Mouse (Mus musculus) hindbrain, embryonic 14.5 days (tissue): Measurements from ENCODE around the gene Sult1b1. TPM values are rescaled to one million over a fixed set of nuclear protein-coding genes. Genes with fewer than 3 reads are reported as not detected.
"Not testable (repeated sequence)": the region's sequence is repeated elsewhere in the genome, so short reads cannot be mapped to it uniquely, and the experiment has no call there.

Experiments used
- ATAC-seq: fragments of 200-750 bp; cut with Nextera tagmentation; 2 replicates; pipeline ENCODE4 v1.8.0; 2017; ENCODE audit warnings: moderate number of reproducible peaks, mild to moderate bottlenecking, moderate TSS enrichment, moderate library complexity; ENCODE audit not compliant: low FRiP score
- DNase-seq: peaks from one replicate; pipeline ENCODE4 v3.0.0-alpha.2; 2015; ENCODE audit warnings: low spot score
- H3K27ac ChIP-seq: fragments of 300-500 bp; sonication (generic); 2 replicates; pipeline ENCODE4 v1.5.1; 2014; ENCODE audit warnings: mild to moderate bottlenecking, moderate library complexity
- H3K27me3 ChIP-seq: fragments of 300-500 bp; sonication (generic); 2 replicates; pipeline ENCODE4 v1.6.1; 2014; ENCODE audit warnings: mild to moderate bottlenecking, low read length, mixed read lengths; ENCODE audit not compliant: control insufficient read depth, insufficient read depth
- H3K36me3 ChIP-seq: fragments of 300-500 bp; sonication (generic); replicated peaks from 2 replicates; pipeline ENCODE4 v1.6.1; 2014; ENCODE audit not compliant: control insufficient read depth, insufficient read depth
- H3K4me1 ChIP-seq: fragments of 300-500 bp; sonication (generic); replicated peaks from 2 replicates; pipeline ENCODE4 v1.6.1; 2014; ENCODE audit warnings: antibody characterized with exemption, low read length, mixed read lengths; ENCODE audit not compliant: control insufficient read depth, insufficient read depth
- H3K4me2 ChIP-seq: fragments of 300-500 bp; sonication (generic); replicated peaks from 2 replicates; pipeline ENCODE4 v1.6.1; 2014; ENCODE audit warnings: mild to moderate bottlenecking, moderate library complexity
- H3K4me3 ChIP-seq: fragments of 300-500 bp; sonication (generic); replicated peaks from 2 replicates; pipeline ENCODE4 v1.5.1; 2014; ENCODE audit warnings: mild to moderate bottlenecking, low read length
- H3K9ac ChIP-seq: fragments of 300-500 bp; sonication (generic); 2 replicates; pipeline ENCODE4 v1.6.1; 2014
- H3K9me3 ChIP-seq: fragments of 300-500 bp; sonication (generic); 2 replicates; pipeline ENCODE4 v1.6.1; 2016; ENCODE audit warnings: low read length; ENCODE audit not compliant: control insufficient read depth
- WGBS: fragments of 180-500 bp; shearing (Covaris S2); extraction: QIAGEN DNeasy Blood & Tissue Kit; methylation state at CpG from one replicate; pipeline ENCODE4 v1.1.7; 2014; 5-methylcytosine and 5-hydroxymethylcytosine counted together
- polyA plus RNA-seq: library from polyadenylated mRNA; unstranded; fragments of >200 nt; fragmentation: Nextera tagmentation; extraction: Ambion mirVana; gene quantifications from 2 replicates; pipeline ENCODE4 v1.2.1, GENCODE M21; 2014

Sult1b1 gene
- polyA plus RNA-seq, 1 experiment from 2014 or later: not detected

- H3K9me3 ChIP-seq: no peaks in the 10 kb centered on the region
- no peak overlapping the region for H3K4me2 ChIP-seq
- H3K4me3 ChIP-seq: no peak overlapping the region
- DNase-seq (no peak), ATAC-seq (no peak)
- no peak overlapping the region for H3K27ac ChIP-seq
- H3K4me1 ChIP-seq: no peaks in the 10 kb centered on the region
- no peaks in the 10 kb centered on the region for H3K36me3 ChIP-seq
- no peak overlapping the region for H3K9ac ChIP-seq
- WGBS: 37% methylated on average over 1 of the region's 1 CpGs
- H3K27me3 ChIP-seq: no peaks in the 10 kb centered on the region
Observed at GRCm38 (mm10) chr5:87550935-87551334, 12.9 kb upstream of the Sult1b1 start.

DNA sequence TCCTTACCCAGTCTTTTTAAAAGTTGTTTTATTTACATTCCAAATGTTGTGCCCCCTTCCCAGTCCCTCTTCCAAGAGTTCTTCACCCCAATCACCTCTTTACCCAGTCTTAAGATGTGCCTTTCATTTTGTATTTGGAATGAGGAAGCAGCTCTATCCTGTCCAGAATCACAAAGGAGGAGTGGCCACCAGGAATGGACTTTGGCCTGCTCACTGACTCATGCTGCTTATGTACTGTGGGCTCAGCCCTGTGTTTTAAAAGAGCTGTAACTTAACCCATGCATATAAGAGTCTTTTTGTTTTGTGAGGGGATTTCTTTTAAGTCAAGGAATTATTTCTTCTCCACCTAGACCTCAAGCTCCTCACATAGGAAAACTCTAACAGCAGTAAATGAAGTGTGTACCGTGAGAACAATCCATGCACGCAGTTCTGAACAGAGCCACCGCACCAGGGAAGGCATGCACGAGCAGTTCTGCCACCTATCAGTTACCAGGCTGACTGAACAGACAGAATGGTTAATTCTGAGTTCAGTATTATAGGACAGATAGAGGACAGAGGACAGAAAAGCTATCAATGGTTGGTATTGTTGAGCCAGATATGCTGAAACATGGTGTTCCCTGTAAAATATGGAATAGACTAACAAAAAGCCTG lies 1.9 kb downstream of the Sult1b1 start:
- ATAC-seq (no peak), DNase-seq (no peak)
- no peaks in the 10 kb centered on the region for H3K4me1 ChIP-seq
- no peak overlapping the region for H3K9ac ChIP-seq
- no peaks in the 10 kb centered on the region for H3K9me3 ChIP-seq
- H3K27me3 ChIP-seq: no peaks in the 10 kb centered on the region
- no peak overlapping the region for H3K27ac ChIP-seq
- H3K4me2 ChIP-seq: no peak overlapping the region
- WGBS: 62% methylated on average over 4 of the region's 4 CpGs
- no peak overlapping the region for H3K4me3 ChIP-seq
- no peaks in the 10 kb centered on the region for H3K36me3 ChIP-seq

- Histone ChIP-seq H3K4me3 (no peak overlapping the region), H3K27ac (no peak overlapping the region), H3K4me1 (no peaks in the 10 kb centered on the region), H3K9ac (no peak overlapping the region), H3K9me3 (no peaks in the 10 kb centered on the region), H3K4me2 (no peak overlapping the region), H3K36me3 (no peaks in the 10 kb centered on the region), H3K27me3 (no peaks in the 10 kb centered on the region)
- ATAC-seq: no peak
- WGBS: 77% methylated on average over 2 of the region's 2 CpGs
- DNase-seq: no peak
Observed at GRCm38 (mm10) chr5:87532288-87532687, 5.7 kb downstream of the Sult1b1 start.

- H3K27me3 ChIP-seq, H3K9ac ChIP-seq, H3K36me3 ChIP-seq, H3K27ac ChIP-seq, H3K4me3 ChIP-seq, H3K4me1 ChIP-seq, H3K4me2 ChIP-seq, H3K9me3 ChIP-seq, DNase-seq, ATAC-seq: not testable (repeated sequence)
- WGBS: 93% methylated on average over 2 of the region's 2 CpGs
Observed at GRCm38 (mm10) chr5:87523561-87523960, 14.4 kb downstream of the Sult1b1 start.

DNA sequence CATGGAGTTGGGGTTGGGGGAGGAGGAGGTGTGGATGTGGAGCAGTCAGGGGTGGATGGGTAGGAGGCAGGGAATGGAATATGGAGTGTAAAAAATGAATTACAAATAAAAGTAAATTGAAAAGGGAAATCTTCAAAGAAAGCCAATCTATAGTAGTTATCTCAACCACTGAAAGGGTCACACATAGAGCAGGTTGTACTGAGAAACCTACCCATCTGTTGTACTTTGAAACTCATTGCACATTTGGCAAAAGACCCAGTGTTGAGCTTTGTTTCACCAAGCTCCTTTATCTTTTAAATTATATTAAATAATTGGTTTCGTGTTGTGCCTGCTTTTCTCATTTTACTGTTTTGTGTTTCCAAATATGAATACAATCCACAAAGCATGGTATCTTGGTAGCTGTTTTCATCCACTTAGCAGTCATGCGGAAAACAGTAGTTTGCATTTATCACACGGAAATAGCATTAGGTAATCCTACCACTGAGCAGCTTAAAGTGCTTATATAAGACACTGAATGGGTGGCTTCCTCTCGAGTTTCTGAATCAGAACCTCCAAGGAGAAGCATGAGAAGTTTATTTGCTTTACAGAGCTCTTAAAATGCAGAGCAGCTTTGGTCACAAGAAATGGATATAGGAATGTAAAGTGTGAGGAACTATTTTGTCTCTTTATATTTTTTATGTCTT lies 32.1 kb downstream of the Sult1b1 start:
- H3K9ac ChIP-seq: no peak overlapping the region
- no peak overlapping the region for H3K4me3 ChIP-seq
- H3K4me1 ChIP-seq: no peaks in the 10 kb centered on the region
- no peaks in the 10 kb centered on the region for H3K36me3 ChIP-seq
- no peak overlapping the region for H3K4me2 ChIP-seq
- no peak overlapping the region for H3K27ac ChIP-seq
- no peaks in the 10 kb centered on the region for H3K27me3 ChIP-seq
- WGBS: 68% methylated on average over 4 of the region's 4 CpGs
- no peak for ATAC-seq
- no peaks in the 10 kb centered on the region for H3K9me3 ChIP-seq
- no peak for DNase-seq

DNA sequence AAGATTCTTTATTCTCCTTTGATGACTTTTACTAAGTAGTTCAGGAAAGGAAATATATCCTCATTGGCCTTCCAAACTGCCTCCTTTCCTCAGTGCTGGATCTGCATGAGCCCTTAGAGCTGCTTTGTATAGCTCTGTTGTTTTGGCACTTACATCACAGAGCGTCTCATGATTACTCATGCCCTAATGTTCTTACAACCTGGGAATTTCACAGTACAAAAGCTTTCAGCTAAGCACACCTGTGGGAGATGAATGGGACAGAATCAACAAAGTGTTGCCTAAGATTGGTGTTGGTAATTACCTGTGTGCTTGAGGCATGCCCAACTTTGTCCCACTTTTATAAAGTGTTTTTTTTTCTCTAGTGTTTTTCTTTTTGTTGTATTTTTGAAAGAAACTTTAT lies 35.3 kb downstream of the Sult1b1 start:
- ATAC-seq (no peak), DNase-seq (no peak)
- H3K36me3 ChIP-seq: no peaks in the 10 kb centered on the region
- no peak overlapping the region for H3K27ac ChIP-seq
- no peak overlapping the region for H3K4me2 ChIP-seq
- H3K27me3 ChIP-seq: no peaks in the 10 kb centered on the region
- no peak overlapping the region for H3K4me3 ChIP-seq
- WGBS: 66% methylated on average over 1 of the region's 1 CpGs
- no peaks in the 10 kb centered on the region for H3K9me3 ChIP-seq
- H3K9ac ChIP-seq: no peak overlapping the region
- no peaks in the 10 kb centered on the region for H3K4me1 ChIP-seq

GRCm38 (mm10) chr5:87499341-87499740 lies 38.7 kb downstream of the Sult1b1 start:
- Histone ChIP-seq H3K9ac (no peak overlapping the region), H3K4me3 (no peak overlapping the region), H3K9me3 (no peaks in the 10 kb centered on the region), H3K36me3 (no peaks in the 10 kb centered on the region), H3K27me3 (no peaks in the 10 kb centered on the region), H3K4me2 (no peak overlapping the region), H3K4me1 (no peaks in the 10 kb centered on the region), H3K27ac (no peak overlapping the region)
- DNase-seq (no peak), ATAC-seq (no peak)

DNA sequence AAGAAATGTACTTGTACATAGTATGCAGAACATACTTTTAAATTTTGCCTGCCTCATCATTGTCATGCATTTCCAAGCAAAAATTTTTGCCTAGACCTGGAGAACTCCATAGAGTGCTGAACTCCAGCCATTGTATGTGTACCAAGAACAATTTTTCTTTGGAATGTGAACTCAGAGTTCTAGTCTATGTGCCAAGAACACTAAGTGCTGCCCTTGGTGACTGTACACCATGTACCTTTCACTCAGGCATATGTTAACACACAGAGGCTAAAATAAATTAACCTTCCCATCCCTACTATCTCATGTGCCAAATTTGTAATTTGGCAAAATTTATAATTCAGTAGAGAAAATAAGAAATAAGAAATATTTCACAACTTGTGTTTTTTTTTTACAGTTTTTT lies 39.1 kb downstream of the Sult1b1 start:
- ATAC-seq (no peak), DNase-seq (no peak)
- no peaks in the 10 kb centered on the region for H3K4me1 ChIP-seq
- H3K27me3 ChIP-seq: no peaks in the 10 kb centered on the region
- H3K27ac ChIP-seq: no peak overlapping the region
- no peaks in the 10 kb centered on the region for H3K9me3 ChIP-seq
- no peak overlapping the region for H3K9ac ChIP-seq
- H3K4me3 ChIP-seq: no peak overlapping the region
- no peaks in the 10 kb centered on the region for H3K36me3 ChIP-seq
- H3K4me2 ChIP-seq: no peak overlapping the region

- Histone ChIP-seq H3K4me3 (no peak within 1 kb of the TSS), H3K4me2 (no peak within 1 kb of the TSS), H3K27me3 (no peaks in the 10 kb centered on the region), H3K9me3 (no peaks in the 10 kb centered on the region), H3K36me3 (no peaks in the 10 kb centered on the region), H3K4me1 (no peaks in the 10 kb centered on the region), H3K9ac (no peak within 1 kb of the TSS), H3K27ac (no peak within 1 kb of the TSS)
- ATAC-seq: no peak
- no peak for DNase-seq
- 98% methylated on average over 1 of the region's 1 CpGs for WGBS
Observed at GRCm38 (mm10) chr5:87490771-87491170, 47.2 kb downstream of the Sult1b1 start, which contains the start of gene Ugt2a1. TSS of gene Ugt2a1 (minus strand) at chr5:87490871.
